In genomic region chr8:64336546-64336945, GRCm38 (mm10) we compare ENCODE assay signal across 24 mouse cellular contexts.
DNase-seq lines count a peak whose midpoint lies in the region; ATAC-seq and TF ChIP-seq lines count a peak whose summit lies in the region.
"Had no signal": no experiment of that assay in that cellular context is flagged by ENCODE, and none has a peak within 500 bp of the region (broad histone marks: within the 10 kb centered on the region; RNA-seq: fewer than 3 reads in every experiment).

No protein-coding gene starts in this region.

- no peak for TF ChIP-seq CTCF in heart, postnatal 0 days (IDR thresholded peaks at IDR 0.05; ENCODE audit: low read depth)

- intact Hi-C loops in heart, postnatal 14 days (cut with DNase I) = no loop called here

- H3K27me3 ChIP-seq in heart, postnatal 0 days (ENCODE audit: control insufficient read depth, insufficient read depth, low read length) = no peaks in the 10 kb centered on the region
- H3K27me3 ChIP-seq: embryonic facial prominence, embryonic 13.5 days; forebrain, embryonic 13.5 days; hindbrain, embryonic 13.5 days; intestine, embryonic 15.5 days; kidney, embryonic 15.5 days had no signal

- H3K4me3 ChIP-seq in heart, postnatal 0 days (ENCODE audit: low read depth, low read length) = no peak overlapping the region
- H3K4me3 ChIP-seq: embryonic facial prominence, embryonic 13.5 days; forebrain, embryonic 10.5 days; forebrain, embryonic 13.5 days; gastrocnemius, adult 2 months; hindbrain, embryonic 10.5 days; hindbrain, embryonic 13.5 days; intestine, embryonic 15.5 days; kidney, embryonic 15.5 days had no signal

- H3K4me1 ChIP-seq in heart, postnatal 0 days (ENCODE audit: control insufficient read depth, insufficient read depth) = peaks cover 4% of the 10 kb centered on the region; the same call in 1 of the 2 replicates
- H3K4me1 ChIP-seq: forebrain, embryonic 10.5 days; forebrain, embryonic 13.5 days; hindbrain, embryonic 10.5 days; hindbrain, embryonic 13.5 days; intestine, embryonic 15.5 days; kidney, embryonic 15.5 days had no signal

- no peaks in the 10 kb centered on the region for H3K36me3 ChIP-seq in heart, postnatal 0 days (replicated peaks; ENCODE audit: control insufficient read depth, insufficient read depth, low read length)
- H3K36me3 ChIP-seq: embryonic facial prominence, embryonic 13.5 days; forebrain, embryonic 10.5 days; hindbrain, embryonic 10.5 days; hindbrain, embryonic 13.5 days; intestine, embryonic 15.5 days; kidney, embryonic 15.5 days had no signal

- peak; percentile 41; the same call in 1 of the 2 replicates for ATAC-seq in cerebellum, adult (ENCODE audit: insufficient number of reproducible peaks, low FRiP score, low TSS enrichment)
- no peak for ATAC-seq in heart, postnatal 0 days (ENCODE audit: insufficient read depth, low read depth)
- ATAC-seq: forebrain, embryonic 13.5 days; forebrain, embryonic 16.5 days; hindbrain, embryonic 16.5 days; intestine, embryonic 15.5 days had no signal

- no peak overlapping the region for H3K9ac ChIP-seq in heart, postnatal 0 days (replicated peaks; ENCODE audit: low read depth, low read length)
- H3K9ac ChIP-seq: embryonic facial prominence, embryonic 13.5 days; forebrain, embryonic 13.5 days; hindbrain, embryonic 13.5 days; intestine, embryonic 15.5 days; kidney, embryonic 15.5 days had no signal

- no peaks in the 10 kb centered on the region for H3K9me3 ChIP-seq in heart, postnatal 0 days (replicated peaks; ENCODE audit: control insufficient read depth, low read length)
- H3K9me3 ChIP-seq: embryonic facial prominence, embryonic 13.5 days; forebrain, embryonic 10.5 days; forebrain, embryonic 13.5 days; hindbrain, embryonic 10.5 days; hindbrain, embryonic 13.5 days; intestine, embryonic 15.5 days; kidney, embryonic 15.5 days had no signal

- no peak for TF ChIP-seq EP300 in heart, postnatal 0 days (IDR thresholded peaks at IDR 0.05; ENCODE audit: low read depth)

- H3K27ac ChIP-seq in heart, postnatal 0 days (ENCODE audit: low read depth) = 0 out of 2 replicates have a peak overlapping the region, but pooled peaks have one; percentile 38
- H3K27ac ChIP-seq: embryonic facial prominence, embryonic 13.5 days; forebrain, embryonic 10.5 days; forebrain, embryonic 13.5 days; gastrocnemius, adult 2 months; hindbrain, embryonic 10.5 days; hindbrain, embryonic 13.5 days; intestine, embryonic 15.5 days; kidney, embryonic 15.5 days had no signal

- DNase-seq in cerebellum, postnatal 4 days (ENCODE audit: low spot score in 2 of 2) = no peak
- DNase-seq in cerebellum, adult 9-11 months = peak; percentile 10
- DNase-seq in cerebellum, postnatal 25 days = no peak
- DNase-seq in heart, postnatal 0 days (ENCODE audit: low spot score) = no peak
- DNase-seq in heart, postnatal 14 days = no peak
- DNase-seq: adrenal gland, postnatal 10 days; adrenal gland, postnatal 36 days; gastrocnemius, adult 2 months; gastrocnemius, postnatal 14 days; heart, adult 11 months; heart, postnatal 36 days; kidney, adult 11 months; kidney, adult 8-10 months had no signal

- H3K4me2 ChIP-seq in heart, postnatal 0 days (ENCODE audit: low read depth, low read length) = no peak overlapping the region
- H3K4me2 ChIP-seq: embryonic facial prominence, embryonic 13.5 days; forebrain, embryonic 13.5 days; heart, embryonic 11.5 days; hindbrain, embryonic 13.5 days; intestine, embryonic 15.5 days; kidney, embryonic 15.5 days had no signal
